Mouse (Mus musculus) MEL-GATA-1-ER (cell line): ENCODE measurements around the gene Atp6v0c.

Experiments
- DNase-seq: peaks from one replicate; pipeline ENCODE4 v3.0.0-alpha.2; 2012; ENCODE audit warnings: low read depth; ENCODE audit errors: extremely low read depth

The Atp6v0c gene

GRCm38 (mm10) chr17:24199252-24199651 lies 29.8 kb upstream of the Atp6v0c start:
- peak; percentile 81 for DNase-seq

- DNase-seq = no peak
Observed at GRCm38 (mm10) chr17:24197032-24197824, 27.7 kb upstream of the Atp6v0c start.

GRCm38 (mm10) chr17:24195349-24195748 lies 25.8 kb upstream of the Atp6v0c start:
- no peak for DNase-seq

- no peak for DNase-seq
Observed at GRCm38 (mm10) chr17:24193769-24194168, 24.3 kb upstream of the Atp6v0c start.

- no peak for DNase-seq
Observed at GRCm38 (mm10) chr17:24193268-24193667, 23.8 kb upstream of the Atp6v0c start.

GRCm38 (mm10) chr17:24192848-24193247 lies 23.3 kb upstream of the Atp6v0c start:
- no peak for DNase-seq

- no peak for DNase-seq
Observed at GRCm38 (mm10) chr17:24191481-24191880, 22.0 kb upstream of the Atp6v0c start.

- DNase-seq = no peak
Observed at GRCm38 (mm10) chr17:24190934-24191333, 21.4 kb upstream of the Atp6v0c start.

- no peak for DNase-seq
Observed at GRCm38 (mm10) chr17:24174259-24174658, 4.8 kb upstream of the Atp6v0c start.

- DNase-seq = peak; percentile 57
Observed at GRCm38 (mm10) chr17:24173423-24173822, 3.9 kb upstream of the Atp6v0c start.

- no peak for DNase-seq
Observed at GRCm38 (mm10) chr17:24171738-24172137, 2.2 kb upstream of the Atp6v0c start.

- peak; percentile 29 for DNase-seq
Observed at GRCm38 (mm10) chr17:24170729-24171128, 1.2 kb upstream of the Atp6v0c start.

GRCm38 (mm10) chr17:24170125-24170524 lies 623 bp upstream of the Atp6v0c start:
- no peak for DNase-seq

- DNase-seq = peak; percentile 53
Observed at GRCm38 (mm10) chr17:24168590-24169277, 768 bp downstream of the Atp6v0c start.

- no peak for DNase-seq
Observed at GRCm38 (mm10) chr17:24167891-24168505, 1.5 kb downstream of the Atp6v0c start.

- peak; percentile 30 for DNase-seq
Observed at GRCm38 (mm10) chr17:24167120-24167519, 2.4 kb downstream of the Atp6v0c start.

GRCm38 (mm10) chr17:24164566-24165259 lies 4.8 kb downstream of the Atp6v0c start:
- no peak for DNase-seq

- DNase-seq = peak; percentile 85
Observed at GRCm38 (mm10) chr17:24163176-24163962, 6.1 kb downstream of the Atp6v0c start, which contains the start of gene Amdhd2. TSS of gene Amdhd2 (minus strand) at chr17:24163766.

- peak; percentile 17 for DNase-seq
Observed at GRCm38 (mm10) chr17:24162584-24163175, 6.8 kb downstream of the Atp6v0c start.

- DNase-seq = no peak
Observed at GRCm38 (mm10) chr17:24161466-24161865, 8.0 kb downstream of the Atp6v0c start.
